Mouse (Mus musculus): ENCODE data around the gene Med12l. TPM values are rescaled to one million over a fixed set of nuclear protein-coding genes. Genes with fewer than 3 reads are reported as not detected.

Med12l gene
- polyA plus RNA-seq, 1 experiment = 11.7 TPM

DNA sequence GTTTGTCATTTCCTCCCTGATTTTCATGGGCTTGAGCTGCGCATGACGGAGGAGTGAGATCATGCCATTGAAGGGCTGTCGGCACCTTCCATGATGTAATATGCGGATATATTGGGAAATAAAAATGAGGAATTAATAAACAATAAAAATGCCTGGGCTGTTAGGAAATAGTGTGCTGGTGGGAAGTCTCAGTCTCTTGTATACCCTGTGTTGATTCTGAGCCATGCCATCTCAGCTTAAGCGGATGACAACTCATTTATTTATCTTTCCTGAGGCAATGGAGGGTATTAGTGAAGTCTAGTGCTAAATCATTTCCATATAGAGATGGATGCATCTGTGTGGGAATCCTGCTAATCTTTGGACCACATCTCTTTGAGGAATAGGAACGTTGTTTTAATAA, 242.4 kb downstream of the Med12l start:
- H3K4me3 ChIP-seq (ENCODE audit: low read depth, low read length) = no peak overlapping the region
- no peaks in the 10 kb centered on the region for H3K27me3 ChIP-seq (ENCODE audit: control insufficient read depth, insufficient read depth, low read length, poor library complexity, severe bottlenecking)
- no peak overlapping the region for H3K27ac ChIP-seq (ENCODE audit: insufficient read depth, low read length)
- H3K9ac ChIP-seq (ENCODE audit: low read depth, poor library complexity, severe bottlenecking) = no peak overlapping the region
- H3K9me3 ChIP-seq (replicated peaks; ENCODE audit: control insufficient read depth, insufficient read depth, low read length, poor library complexity, severe bottlenecking) = no peaks in the 10 kb centered on the region
- TF ChIP-seq CTCF (IDR thresholded peaks at IDR 0.05; ENCODE audit: low read depth, low read length) (no peak), EP300 (IDR thresholded peaks at IDR 0.05; ENCODE audit: insufficient read depth, low read depth, low read length) (no peak), POLR2A (IDR thresholded peaks at IDR 0.05; ENCODE audit: insufficient read depth, low read length) (no peak)
- no peaks in the 10 kb centered on the region for H3K36me3 ChIP-seq (ENCODE audit: control insufficient read depth, insufficient read depth, low read length, poor library complexity, severe bottlenecking)
- H3K4me1 ChIP-seq (ENCODE audit: control insufficient read depth, insufficient read depth, low read length) = no peaks in the 10 kb centered on the region

GRCm38 (mm10) chr3:59250454-59250853, 244.8 kb downstream of the Med12l start:
- Histone ChIP-seq H3K9ac (ENCODE audit: low read depth, poor library complexity, severe bottlenecking) (no peak overlapping the region), H3K27ac (ENCODE audit: insufficient read depth, low read length) (no peak overlapping the region), H3K27me3 (ENCODE audit: control insufficient read depth, insufficient read depth, low read length, poor library complexity, severe bottlenecking) (no peaks in the 10 kb centered on the region), H3K9me3 (replicated peaks; ENCODE audit: control insufficient read depth, insufficient read depth, low read length, poor library complexity, severe bottlenecking) (no peaks in the 10 kb centered on the region), H3K36me3 (ENCODE audit: control insufficient read depth, insufficient read depth, low read length, poor library complexity, severe bottlenecking) (no peaks in the 10 kb centered on the region), H3K4me1 (ENCODE audit: control insufficient read depth, insufficient read depth, low read length) (no peaks in the 10 kb centered on the region), H3K4me3 (ENCODE audit: low read depth, low read length) (no peak overlapping the region)
- TF ChIP-seq POLR2A (IDR thresholded peaks at IDR 0.05; ENCODE audit: insufficient read depth, low read length) (no peak), CTCF (IDR thresholded peaks at IDR 0.05; ENCODE audit: low read depth, low read length) (no peak), EP300 (IDR thresholded peaks at IDR 0.05; ENCODE audit: insufficient read depth, low read depth, low read length) (no peak)

- no peak overlapping the region for H3K4me3 ChIP-seq (ENCODE audit: low read depth, low read length)
- no peaks in the 10 kb centered on the region for H3K4me1 ChIP-seq (ENCODE audit: control insufficient read depth, insufficient read depth, low read length)
- no peak overlapping the region for H3K9ac ChIP-seq (ENCODE audit: low read depth, poor library complexity, severe bottlenecking)
- no peaks in the 10 kb centered on the region for H3K36me3 ChIP-seq (ENCODE audit: control insufficient read depth, insufficient read depth, low read length, poor library complexity, severe bottlenecking)
- H3K27ac ChIP-seq (ENCODE audit: insufficient read depth, low read length) = no peak overlapping the region
- H3K27me3 ChIP-seq (ENCODE audit: control insufficient read depth, insufficient read depth, low read length, poor library complexity, severe bottlenecking) = no peaks in the 10 kb centered on the region
- H3K9me3 ChIP-seq (replicated peaks; ENCODE audit: control insufficient read depth, insufficient read depth, low read length, poor library complexity, severe bottlenecking) = no peaks in the 10 kb centered on the region
- TF ChIP-seq EP300 (IDR thresholded peaks at IDR 0.05; ENCODE audit: insufficient read depth, low read depth, low read length) (no peak), CTCF (IDR thresholded peaks at IDR 0.05; ENCODE audit: low read depth, low read length) (no peak), POLR2A (IDR thresholded peaks at IDR 0.05; ENCODE audit: insufficient read depth, low read length) (no peak)
Observed at GRCm38 (mm10) chr3:59257740-59258664, 252.4 kb downstream of the Med12l start.

DNA sequence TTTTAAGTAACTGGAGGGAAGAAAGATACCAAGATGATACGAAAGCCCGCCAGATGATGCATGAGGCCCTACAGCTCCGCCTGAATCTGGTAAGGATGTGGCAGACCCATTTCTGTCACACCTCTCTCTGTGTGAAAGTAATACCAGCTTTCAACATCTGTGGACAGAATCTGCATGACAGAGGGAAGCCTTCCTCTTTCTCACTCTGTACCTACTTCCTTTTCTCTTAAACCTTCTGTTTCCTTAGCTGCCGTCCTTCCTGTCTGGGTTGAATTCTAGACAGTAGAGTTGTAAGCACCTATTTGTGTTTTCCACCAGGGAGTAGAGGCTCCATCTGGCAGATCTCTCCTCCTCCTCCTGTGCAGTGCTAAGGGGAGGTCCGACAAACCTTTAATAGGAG, 255.1 kb downstream of the Med12l start:
- TF ChIP-seq EP300 (IDR thresholded peaks at IDR 0.05; ENCODE audit: insufficient read depth, low read depth, low read length) = no peak
- no peak for TF ChIP-seq POLR2A (IDR thresholded peaks at IDR 0.05; ENCODE audit: insufficient read depth, low read length)
- TF ChIP-seq CTCF (IDR thresholded peaks at IDR 0.05; ENCODE audit: low read depth, low read length) = no peak
- H3K27me3 ChIP-seq (ENCODE audit: control insufficient read depth, insufficient read depth, low read length, poor library complexity, severe bottlenecking) = no peaks in the 10 kb centered on the region
- H3K4me3 ChIP-seq (ENCODE audit: low read depth, low read length) = no peak overlapping the region
- H3K27ac ChIP-seq (ENCODE audit: insufficient read depth, low read length) = no peak overlapping the region
- H3K9ac ChIP-seq (ENCODE audit: low read depth, poor library complexity, severe bottlenecking) = no peak overlapping the region
- H3K9me3 ChIP-seq (replicated peaks; ENCODE audit: control insufficient read depth, insufficient read depth, low read length, poor library complexity, severe bottlenecking) = no peaks in the 10 kb centered on the region
- H3K36me3 ChIP-seq (ENCODE audit: control insufficient read depth, insufficient read depth, low read length, poor library complexity, severe bottlenecking) = no peaks in the 10 kb centered on the region
- H3K4me1 ChIP-seq (ENCODE audit: control insufficient read depth, insufficient read depth, low read length) = no peaks in the 10 kb centered on the region

DNA sequence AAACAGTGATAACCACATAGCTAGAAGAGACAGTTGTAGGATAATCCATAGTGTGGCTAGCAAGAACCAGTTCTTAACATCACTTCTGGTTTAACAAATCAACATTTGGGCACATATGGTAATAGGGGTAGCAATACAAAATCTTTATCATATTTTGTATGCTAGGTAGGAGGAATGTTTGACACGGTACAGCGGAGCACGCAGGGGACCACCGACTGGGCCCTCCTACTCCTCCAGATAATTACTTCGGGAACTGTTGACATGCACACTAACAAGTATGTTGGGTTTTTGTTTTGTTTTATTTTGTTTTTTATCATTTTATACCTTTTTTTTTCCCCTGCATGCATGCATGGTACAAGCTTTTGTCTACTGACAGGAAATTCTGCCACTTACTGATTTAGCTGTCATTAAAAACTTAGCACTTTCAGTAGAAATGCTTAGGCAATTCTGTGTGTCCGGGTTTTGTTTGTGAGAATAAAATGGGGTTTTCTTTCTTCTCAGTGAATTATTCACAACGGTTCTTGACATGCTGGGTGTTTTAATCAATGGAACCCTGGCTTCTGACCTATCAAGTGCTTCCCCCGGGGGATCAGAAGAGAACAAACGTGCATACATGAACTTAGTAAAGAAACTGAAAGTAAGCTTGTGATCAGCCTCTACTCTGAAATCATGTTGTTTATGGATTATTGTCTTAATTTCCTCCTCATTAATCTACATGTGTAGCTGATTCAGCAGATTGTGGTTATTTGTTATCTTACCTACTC, 256.3 kb downstream of the Med12l start:
- Histone ChIP-seq H3K9ac (ENCODE audit: low read depth, poor library complexity, severe bottlenecking) (no peak overlapping the region), H3K27me3 (ENCODE audit: control insufficient read depth, insufficient read depth, low read length, poor library complexity, severe bottlenecking) (no peaks in the 10 kb centered on the region), H3K36me3 (ENCODE audit: control insufficient read depth, insufficient read depth, low read length, poor library complexity, severe bottlenecking) (no peaks in the 10 kb centered on the region), H3K27ac (ENCODE audit: insufficient read depth, low read length) (no peak overlapping the region), H3K9me3 (replicated peaks; ENCODE audit: control insufficient read depth, insufficient read depth, low read length, poor library complexity, severe bottlenecking) (no peaks in the 10 kb centered on the region), H3K4me3 (ENCODE audit: low read depth, low read length) (no peak overlapping the region), H3K4me1 (ENCODE audit: control insufficient read depth, insufficient read depth, low read length) (no peaks in the 10 kb centered on the region)
- no peak for TF ChIP-seq POLR2A (IDR thresholded peaks at IDR 0.05; ENCODE audit: insufficient read depth, low read length)
- TF ChIP-seq EP300 (IDR thresholded peaks at IDR 0.05; ENCODE audit: insufficient read depth, low read depth, low read length) = no peak
- no peak for TF ChIP-seq CTCF (IDR thresholded peaks at IDR 0.05; ENCODE audit: low read depth, low read length)
